In genomic region chr19:14220507-14220909, GRCm38 (mm10) we compare ENCODE assay signal across 22 mouse cellular contexts.
DNase-seq lines count a peak whose midpoint lies in the region; ATAC-seq and TF ChIP-seq lines count a peak whose summit lies in the region.
"Had no signal": no experiment of that assay in that cellular context is flagged by ENCODE, and none has a peak within 500 bp of the region (broad histone marks: within the 10 kb centered on the region; RNA-seq: fewer than 3 reads in every experiment).

No protein-coding gene starts in this region.

- peak overlapping the region; percentile 17 for H3K27ac ChIP-seq in lung, embryonic 15.5 days
- no peak overlapping the region for H3K27ac ChIP-seq in embryonic facial prominence, embryonic 12.5 days
- peak overlapping the region; percentile 34; the same call in 1 of the 2 replicates for H3K27ac ChIP-seq in embryonic fibroblast, embryonic 13.5 days (ENCODE audit: insufficient read depth, low read length)
- no peak overlapping the region for H3K27ac ChIP-seq in liver, embryonic 12.5 days
- H3K27ac ChIP-seq: forebrain, embryonic 13.5 days; gastrocnemius, adult 2 months had no signal

- peak; percentile 13 for DNase-seq in embryo, embryonic 10 days (ENCODE audit: low spot score)
- DNase-seq in embryo, embryonic 11 days = no peak
- DNase-seq in lung, postnatal 36 days = no peak
- no peak for DNase-seq in heart, postnatal 4 days
- DNase-seq: adrenal gland, postnatal 14 days; B cell, adult 2 months; cerebellum, adult 11-12 months; cerebellum, adult 9-11 months; cerebellum, postnatal 36 days; forebrain, postnatal 0 days; gastrocnemius, adult 2 months; gastrocnemius, postnatal 25 days had no signal

- H3K4me3 ChIP-seq in lung, embryonic 15.5 days = no peak overlapping the region
- H3K4me3 ChIP-seq in embryonic facial prominence, embryonic 12.5 days = no peak overlapping the region
- H3K4me3 ChIP-seq in embryonic fibroblast, embryonic 13.5 days (ENCODE audit: insufficient read depth, low read length) = no peak overlapping the region
- H3K4me3 ChIP-seq in liver, embryonic 12.5 days = no peak overlapping the region
- H3K4me3 ChIP-seq: forebrain, embryonic 13.5 days; gastrocnemius, adult 2 months; heart, embryonic 12.5 days had no signal

- H3K9ac ChIP-seq in lung, embryonic 15.5 days = no peak overlapping the region
- no peak overlapping the region for H3K9ac ChIP-seq in embryonic facial prominence, embryonic 12.5 days
- no peak overlapping the region for H3K9ac ChIP-seq in liver, embryonic 12.5 days
- H3K9ac ChIP-seq: forebrain, embryonic 13.5 days; forebrain, postnatal 0 days; heart, embryonic 12.5 days had no signal

- H3K9me3 ChIP-seq in lung, embryonic 15.5 days = no peaks in the 10 kb centered on the region
- H3K9me3 ChIP-seq in embryonic facial prominence, embryonic 12.5 days = no peaks in the 10 kb centered on the region
- H3K9me3 ChIP-seq in liver, embryonic 12.5 days (replicated peaks) = no peaks in the 10 kb centered on the region
- H3K9me3 ChIP-seq: forebrain, embryonic 13.5 days; heart, embryonic 12.5 days had no signal

- WGBS in lung, embryonic 15.5 days = 41% methylated on average over 4 of the region's 4 CpGs
- WGBS in embryonic facial prominence, embryonic 12.5 days = 40% methylated on average over 4 of the region's 4 CpGs
- WGBS in liver, embryonic 12.5 days (ENCODE audit: insufficient replicate concordance) = 51% methylated on average over 4 of the region's 4 CpGs

- peak; percentile 65; the same call in 1 of the 2 replicates for ATAC-seq in lung, embryonic 15.5 days (ENCODE audit: borderline replicate concordance, extremely low read depth, low FRiP score, low TSS enrichment)
- 0 out of 2 replicates have a peak, but pooled peaks have one; percentile 69 for ATAC-seq in embryonic facial prominence, embryonic 12.5 days (ENCODE audit: insufficient number of reproducible peaks, insufficient read depth, low FRiP score, low TSS enrichment)
- ATAC-seq in liver, embryonic 12.5 days = no peak
- ATAC-seq: activated CD4-positive, CD25-positive, alpha-beta regulatory T cell, adult 4 months; forebrain, embryonic 13.5 days; forebrain, postnatal 0 days; hindbrain, embryonic 16.5 days; inflammation-experienced regulatory T-cells, adult 6 months; Patski had no signal

- H3K27me3 ChIP-seq in lung, embryonic 15.5 days = no peaks in the 10 kb centered on the region
- H3K27me3 ChIP-seq in embryonic facial prominence, embryonic 12.5 days = no peaks in the 10 kb centered on the region
- no peaks in the 10 kb centered on the region for H3K27me3 ChIP-seq in liver, embryonic 12.5 days (replicated peaks)
- H3K27me3 ChIP-seq: heart, embryonic 12.5 days had no signal

- no peak for TF ChIP-seq POLR2A in embryonic fibroblast, embryonic 13.5 days (IDR thresholded peaks at IDR 0.05; ENCODE audit: low read depth, low read length)

- no peak overlapping the region for H3K4me2 ChIP-seq in lung, embryonic 15.5 days
- H3K4me2 ChIP-seq in embryonic facial prominence, embryonic 12.5 days (replicated peaks) = no peak overlapping the region
- H3K4me2 ChIP-seq in liver, embryonic 12.5 days = no peak overlapping the region
- H3K4me2 ChIP-seq: forebrain, embryonic 13.5 days; heart, embryonic 12.5 days had no signal

- no peaks in the 10 kb centered on the region for H3K36me3 ChIP-seq in lung, embryonic 15.5 days
- H3K36me3 ChIP-seq in embryonic facial prominence, embryonic 12.5 days = no peaks in the 10 kb centered on the region
- H3K36me3 ChIP-seq in liver, embryonic 12.5 days = no peaks in the 10 kb centered on the region
- H3K36me3 ChIP-seq: heart, embryonic 12.5 days had no signal

- TF ChIP-seq CTCF in embryonic fibroblast, embryonic 13.5 days (IDR thresholded peaks at IDR 0.05; ENCODE audit: borderline replicate concordance, insufficient read depth, low read length) = no peak

- no peaks in the 10 kb centered on the region for H3K4me1 ChIP-seq in lung, embryonic 15.5 days
- H3K4me1 ChIP-seq in embryonic facial prominence, embryonic 12.5 days = peaks cover 4% of the 10 kb centered on the region; the same call in 1 of the 2 replicates
- peaks cover 5% of the 10 kb centered on the region; the same call in 1 of the 2 replicates for H3K4me1 ChIP-seq in embryonic fibroblast, embryonic 13.5 days (ENCODE audit: control insufficient read depth, insufficient read depth, low read length)
- H3K4me1 ChIP-seq in liver, embryonic 12.5 days = no peaks in the 10 kb centered on the region

Comparison
In these comparisons a context has a peak if more than half of its experiments do, and no peak if none do; other contexts are left out.
1. H3K27ac ChIP-seq: peak in lung, embryonic 15.5 days (single experiment) and embryonic fibroblast, embryonic 13.5 days (single experiment); none in embryonic facial prominence, embryonic 12.5 days (single experiment) and liver, embryonic 12.5 days (single experiment).